Mouse (Mus musculus): ENCODE results near the gene Ltbp3. TPM values are rescaled to one million over a fixed set of nuclear protein-coding genes. Genes with fewer than 3 reads are reported as not detected.

Ltbp3 gene
- polyA plus RNA-seq, 1 experiment from 2014 or later: 11.6 TPM

GRCm38 (mm10) chr19:5704801-5705571 is 35.7 kb upstream of the Ltbp3 start:
- Histone ChIP-seq H3K9me3 (ENCODE audit: control insufficient read depth, low read length) (no peaks in the 10 kb centered on the region), H3K4me1 (ENCODE audit: control insufficient read depth, insufficient read depth, low read depth, low read length) (no peaks in the 10 kb centered on the region; the same call in 1 of the 2 replicates), H3K4me3 (ENCODE audit: low read length) (no peak overlapping the region), H3K36me3 (ENCODE audit: control insufficient read depth, insufficient read depth, low read length) (peaks cover 31% of the 10 kb centered on the region), H3K9ac (ENCODE audit: low read depth, low read length) (no peak overlapping the region), H3K27ac (ENCODE audit: low read depth, low read length) (peak overlapping the region; percentile 30; the same call in 1 of the 2 replicates), H3K27me3 (replicated peaks; ENCODE audit: control insufficient read depth, insufficient read depth, low read length) (no peaks in the 10 kb centered on the region), H3K4me2 (ENCODE audit: low read length) (no peak overlapping the region)
- peak; percentile 51; the same call in 1 of the 2 replicates for ATAC-seq
- 45% methylated on average over 10 of the region's 10 CpGs for WGBS

DNA sequence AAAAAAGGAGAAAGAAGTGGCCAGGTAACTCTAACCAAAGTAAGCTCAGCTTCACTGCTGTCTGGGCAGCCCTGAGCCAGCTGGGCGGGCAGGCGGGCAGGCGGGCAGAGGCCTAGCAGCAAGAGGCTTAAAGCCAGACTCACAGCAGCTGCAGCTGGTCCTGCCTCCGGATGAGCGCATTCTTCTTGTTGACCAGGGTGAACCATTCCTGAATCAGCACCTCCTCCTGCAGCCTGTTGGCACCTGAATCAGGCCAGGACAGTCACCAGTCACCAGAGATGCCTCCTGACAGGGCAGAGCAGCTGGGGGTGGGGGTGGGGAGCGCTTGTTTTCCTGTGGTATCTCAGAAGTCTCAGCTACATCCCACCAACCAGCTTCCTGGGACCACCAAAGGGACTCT is 30.6 kb upstream of the Ltbp3 start:
- ATAC-seq: no peak
- WGBS: 94% methylated on average over 6 of the region's 6 CpGs
- peaks cover 26% of the 10 kb centered on the region for H3K36me3 ChIP-seq (ENCODE audit: control insufficient read depth, insufficient read depth, low read length)

GRCm38 (mm10) chr19:5710581-5710980 is 30.1 kb upstream of the Ltbp3 start:
- H3K4me3 ChIP-seq (ENCODE audit: low read length): no peak overlapping the region
- H3K27ac ChIP-seq (ENCODE audit: low read depth, low read length): no peak overlapping the region
- H3K9me3 ChIP-seq (ENCODE audit: control insufficient read depth, low read length): no peaks in the 10 kb centered on the region
- H3K4me1 ChIP-seq (ENCODE audit: control insufficient read depth, insufficient read depth, low read depth, low read length): peaks cover 9% of the 10 kb centered on the region; the same call in 1 of the 2 replicates
- H3K4me2 ChIP-seq (ENCODE audit: low read length): no peak overlapping the region
- no peak overlapping the region for H3K9ac ChIP-seq (ENCODE audit: low read depth, low read length)
- 81% methylated on average over 8 of the region's 8 CpGs for WGBS
- H3K27me3 ChIP-seq (replicated peaks; ENCODE audit: control insufficient read depth, insufficient read depth, low read length): no peaks in the 10 kb centered on the region
- peaks cover 26% of the 10 kb centered on the region for H3K36me3 ChIP-seq (ENCODE audit: control insufficient read depth, insufficient read depth, low read length)
- no peak for ATAC-seq

More for the DNA sequence above, 30.6 kb upstream of the Ltbp3 start:
- Histone ChIP-seq H3K4me1 (ENCODE audit: control insufficient read depth, insufficient read depth, low read depth, low read length) (peaks cover 8% of the 10 kb centered on the region; the same call in 1 of the 2 replicates), H3K9me3 (ENCODE audit: control insufficient read depth, low read length) (no peaks in the 10 kb centered on the region), H3K4me3 (ENCODE audit: low read length) (no peak overlapping the region), H3K4me2 (ENCODE audit: low read length) (no peak overlapping the region), H3K27me3 (replicated peaks; ENCODE audit: control insufficient read depth, insufficient read depth, low read length) (no peaks in the 10 kb centered on the region), H3K27ac (ENCODE audit: low read depth, low read length) (no peak overlapping the region), H3K9ac (ENCODE audit: low read depth, low read length) (no peak overlapping the region)

GRCm38 (mm10) chr19:5711218-5711617 is 29.5 kb upstream of the Ltbp3 start:
- no peak overlapping the region for H3K4me3 ChIP-seq (ENCODE audit: low read length)
- peaks cover 26% of the 10 kb centered on the region for H3K36me3 ChIP-seq (ENCODE audit: control insufficient read depth, insufficient read depth, low read length)
- 11% methylated on average over 3 of the region's 3 CpGs for WGBS
- no peak overlapping the region for H3K4me2 ChIP-seq (ENCODE audit: low read length)
- no peaks in the 10 kb centered on the region for H3K9me3 ChIP-seq (ENCODE audit: control insufficient read depth, low read length)
- no peaks in the 10 kb centered on the region for H3K27me3 ChIP-seq (replicated peaks; ENCODE audit: control insufficient read depth, insufficient read depth, low read length)
- no peak for ATAC-seq
- H3K27ac ChIP-seq (ENCODE audit: low read depth, low read length): no peak overlapping the region
- peaks cover 15% of the 10 kb centered on the region for H3K4me1 ChIP-seq (ENCODE audit: control insufficient read depth, insufficient read depth, low read depth, low read length)
- no peak overlapping the region for H3K9ac ChIP-seq (ENCODE audit: low read depth, low read length)

- no peak overlapping the region for H3K9ac ChIP-seq (ENCODE audit: low read depth, low read length)
- H3K27me3 ChIP-seq (replicated peaks; ENCODE audit: control insufficient read depth, insufficient read depth, low read length): no peaks in the 10 kb centered on the region
- no peak for ATAC-seq
- no peak overlapping the region for H3K27ac ChIP-seq (ENCODE audit: low read depth, low read length)
- no peaks in the 10 kb centered on the region for H3K9me3 ChIP-seq (ENCODE audit: control insufficient read depth, low read length)
- peaks cover 17% of the 10 kb centered on the region for H3K4me1 ChIP-seq (ENCODE audit: control insufficient read depth, insufficient read depth, low read depth, low read length)
- 95% methylated on average over 14 of the region's 14 CpGs for WGBS
- H3K4me2 ChIP-seq (ENCODE audit: low read length): no peak overlapping the region
- H3K36me3 ChIP-seq (ENCODE audit: control insufficient read depth, insufficient read depth, low read length): peaks cover 26% of the 10 kb centered on the region
- no peak overlapping the region for H3K4me3 ChIP-seq (ENCODE audit: low read length)
Observed at GRCm38 (mm10) chr19:5711907-5712460, 28.7 kb upstream of the Ltbp3 start.

DNA sequence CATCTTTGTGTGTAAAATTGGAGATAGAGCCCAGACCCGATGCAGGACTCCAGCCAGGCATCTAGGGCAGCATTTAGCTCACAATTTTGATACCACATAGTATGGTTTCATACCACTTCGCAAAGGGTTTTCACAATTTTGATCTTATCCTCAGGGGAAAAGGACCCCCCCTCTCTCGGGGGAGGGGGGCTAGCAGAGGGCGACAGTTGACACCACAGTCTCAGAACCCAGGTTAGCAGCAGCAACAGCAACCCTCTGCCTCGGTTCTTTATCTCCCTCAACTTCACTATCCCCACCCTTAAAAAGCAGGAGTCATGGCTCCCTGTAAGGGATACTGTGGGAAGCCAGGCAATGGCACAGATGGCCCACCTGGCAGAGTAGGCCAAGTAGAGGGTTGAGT is 27.4 kb upstream of the Ltbp3 start:
- WGBS: 88% methylated on average over 5 of the region's 5 CpGs
- ATAC-seq: no peak
- Histone ChIP-seq H3K36me3 (ENCODE audit: control insufficient read depth, insufficient read depth, low read length) (peaks cover 20% of the 10 kb centered on the region), H3K27me3 (replicated peaks; ENCODE audit: control insufficient read depth, insufficient read depth, low read length) (no peaks in the 10 kb centered on the region), H3K4me1 (ENCODE audit: control insufficient read depth, insufficient read depth, low read depth, low read length) (peaks cover 17% of the 10 kb centered on the region), H3K4me2 (ENCODE audit: low read length) (peak overlapping the region; percentile 31; the same call in 1 of the 2 replicates), H3K9me3 (ENCODE audit: control insufficient read depth, low read length) (no peaks in the 10 kb centered on the region), H3K9ac (ENCODE audit: low read depth, low read length) (no peak overlapping the region), H3K4me3 (ENCODE audit: low read length) (peak overlapping the region; percentile 7; the same call in 1 of the 2 replicates), H3K27ac (ENCODE audit: low read depth, low read length) (no peak overlapping the region; the same call in 1 of the 2 replicates)

DNA sequence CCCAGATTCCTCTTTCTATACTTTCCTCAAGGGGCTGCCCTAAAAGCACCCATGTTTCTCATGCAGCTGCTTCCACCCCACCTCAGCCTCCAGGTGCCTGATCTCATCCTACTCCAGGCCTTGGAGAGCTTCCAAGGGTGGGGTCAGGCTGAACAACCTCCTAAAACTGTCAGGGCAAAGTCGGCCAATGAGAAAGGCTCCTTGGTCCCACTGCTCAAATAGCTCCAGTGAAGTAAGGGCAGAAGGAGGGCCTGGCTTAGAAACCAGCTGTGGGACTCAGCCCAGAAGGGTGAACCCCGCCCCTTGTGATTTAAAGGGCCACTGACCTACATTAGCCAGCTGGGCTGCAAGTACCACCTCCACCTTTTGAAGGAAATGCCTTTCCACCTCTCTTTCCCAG is 27.0 kb upstream of the Ltbp3 start:
- Histone ChIP-seq H3K27me3 (replicated peaks; ENCODE audit: control insufficient read depth, insufficient read depth, low read length) (no peaks in the 10 kb centered on the region), H3K9me3 (ENCODE audit: control insufficient read depth, low read length) (no peaks in the 10 kb centered on the region), H3K9ac (ENCODE audit: low read depth, low read length) (no peak overlapping the region), H3K4me1 (ENCODE audit: control insufficient read depth, insufficient read depth, low read depth, low read length) (peaks cover 17% of the 10 kb centered on the region), H3K4me3 (ENCODE audit: low read length) (peak overlapping the region; percentile 7; the same call in 1 of the 2 replicates), H3K4me2 (ENCODE audit: low read length) (peak overlapping the region; percentile 31; the same call in 1 of the 2 replicates), H3K27ac (ENCODE audit: low read depth, low read length) (no peak overlapping the region; the same call in 1 of the 2 replicates), H3K36me3 (ENCODE audit: control insufficient read depth, insufficient read depth, low read length) (peaks cover 23% of the 10 kb centered on the region)
- ATAC-seq: no peak
- WGBS: 34% methylated on average over 2 of the region's 2 CpGs

DNA sequence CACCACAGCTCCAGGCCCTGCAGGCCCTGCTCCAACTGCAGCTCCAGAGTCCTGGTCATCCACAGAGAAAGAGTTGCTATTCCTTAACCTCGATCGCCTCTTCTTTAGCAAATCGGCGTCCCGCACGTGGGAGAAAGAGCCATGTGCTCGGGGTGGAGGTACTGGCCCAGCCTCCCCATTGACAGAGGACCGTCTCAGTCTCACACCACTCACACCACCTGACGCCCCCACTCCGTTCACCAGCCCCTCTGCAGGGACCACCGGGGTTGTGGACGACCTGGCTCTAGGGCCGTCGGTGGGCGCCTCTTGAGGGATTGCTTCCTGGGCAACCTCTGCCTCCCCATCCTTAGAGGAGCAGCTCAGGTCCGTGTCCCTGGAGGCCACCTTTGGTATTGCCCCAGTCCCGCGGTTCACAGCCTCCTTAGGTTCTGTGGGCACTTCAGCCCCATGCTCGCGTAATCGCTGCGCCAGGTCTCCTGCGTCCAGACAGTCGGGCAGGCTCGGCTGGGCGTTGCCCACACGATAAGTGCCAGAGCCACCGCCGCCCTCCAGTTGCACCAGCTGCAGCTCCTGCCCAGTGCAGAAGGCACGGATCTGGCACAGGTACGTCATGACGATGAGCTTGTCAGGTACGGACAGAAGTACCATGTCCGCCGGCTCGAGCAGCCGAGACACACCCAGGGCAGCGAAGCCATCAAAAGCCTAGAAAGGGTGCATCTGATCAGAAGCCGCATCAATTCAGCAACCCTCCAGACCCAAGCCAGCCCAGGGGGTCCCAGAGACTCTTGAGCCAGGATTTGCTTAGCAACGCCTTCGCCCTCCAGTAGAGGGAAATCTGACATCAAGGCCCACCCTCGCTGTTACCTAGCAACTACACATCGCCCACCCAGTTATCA is 24.7 kb upstream of the Ltbp3 start:
- no peaks in the 10 kb centered on the region for H3K27me3 ChIP-seq (replicated peaks; ENCODE audit: control insufficient read depth, insufficient read depth, low read length)
- H3K27ac ChIP-seq (ENCODE audit: low read depth, low read length): peak overlapping the region; percentile 59; the same call in 1 of the 2 replicates
- peak overlapping the region; percentile 57 for H3K4me2 ChIP-seq (ENCODE audit: low read length)
- ATAC-seq: peak; percentile 83
- H3K9ac ChIP-seq (ENCODE audit: low read depth, low read length): peak overlapping the region; percentile 59
- 21% methylated on average over 43 of the region's 43 CpGs for WGBS
- H3K4me3 ChIP-seq (ENCODE audit: low read length): peak overlapping the region; percentile 40
- H3K9me3 ChIP-seq (ENCODE audit: control insufficient read depth, low read length): no peaks in the 10 kb centered on the region
- peaks cover 17% of the 10 kb centered on the region for H3K4me1 ChIP-seq (ENCODE audit: control insufficient read depth, insufficient read depth, low read depth, low read length)
- peaks cover 24% of the 10 kb centered on the region for H3K36me3 ChIP-seq (ENCODE audit: control insufficient read depth, insufficient read depth, low read length)

Data from hindbrain, embryonic 16.5 days (tissue).